In the genomic region with DNA sequence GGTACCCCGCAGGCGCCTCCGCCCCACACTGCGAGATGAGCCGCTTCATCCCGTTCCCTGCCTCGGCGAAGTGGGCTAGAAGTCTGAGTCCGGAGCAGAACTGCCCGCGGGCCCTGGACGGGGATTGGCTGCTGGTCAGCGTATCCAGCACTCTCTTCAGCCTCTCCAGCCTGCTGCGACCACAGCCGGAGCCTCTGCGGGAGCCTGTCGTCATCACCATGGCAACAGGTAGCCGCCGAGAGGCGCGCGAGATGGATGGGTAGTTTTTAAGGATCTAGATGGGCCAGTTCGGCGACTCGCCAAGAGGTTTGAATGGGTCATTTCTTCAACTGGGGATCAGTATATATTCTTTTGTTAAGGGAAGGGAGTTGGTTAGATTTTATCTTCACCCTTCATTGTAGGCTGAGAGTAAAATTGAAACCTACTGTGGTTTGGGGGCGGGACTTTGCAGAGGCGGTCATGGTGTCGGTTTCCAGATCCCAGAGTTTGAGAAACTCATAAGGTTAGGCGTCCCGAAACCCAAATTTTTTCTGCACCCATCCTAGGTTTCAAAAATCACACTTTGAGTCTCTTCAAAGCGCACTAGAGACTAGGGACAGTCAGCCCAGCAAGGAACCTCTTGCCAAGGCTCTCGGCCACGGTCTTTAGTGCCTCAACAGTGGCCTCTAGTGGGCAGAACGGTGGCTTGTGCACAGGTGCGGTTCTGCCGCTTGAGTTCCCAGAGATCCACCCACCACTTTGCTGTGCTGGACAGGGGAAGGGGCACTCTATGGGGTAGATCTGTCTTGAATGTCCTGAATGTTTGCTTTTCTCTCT, we compare ENCODE assay signal across 8 mouse cellular contexts. TPM values are rescaled to one million over a fixed set of nuclear protein-coding genes. Genes with fewer than 3 reads are reported as not detected.
A peak's percentile ranks its signal among the peaks of the same experiment; 100 is the strongest.
DNase-seq lines count a peak whose midpoint lies in the region; ATAC-seq and TF ChIP-seq lines count a peak whose summit lies in the region.

No protein-coding gene starts in this region.

- ATAC-seq in heart, embryonic 11.5 days (replicated peaks; ENCODE audit: insufficient number of reproducible peaks, low FRiP score, low TSS enrichment): no peak
- peak; percentile 55 for ATAC-seq in kidney, embryonic 15.5 days (replicated peaks; ENCODE audit: low FRiP score)
- ATAC-seq in liver, embryonic 16.5 days (ENCODE audit: low read depth): peak; percentile 25
- peak; percentile 22; the same call in 1 of the 2 replicates for ATAC-seq in neural tube, embryonic 12.5 days (ENCODE audit: low FRiP score, low read depth)

- peak overlapping the region; percentile 70 for H3K27ac ChIP-seq in bone marrow macrophage, adult 2 months (ENCODE audit: insufficient read depth, low read depth, low read length)
- H3K27ac ChIP-seq in embryonic fibroblast, embryonic 13.5 days (ENCODE audit: insufficient read depth, low read length): peak overlapping the region; percentile 24
- H3K27ac ChIP-seq in heart, embryonic 11.5 days (ENCODE audit: low read depth, low read length): peak overlapping the region; percentile 60
- peak overlapping the region; percentile 83 for H3K27ac ChIP-seq in kidney, embryonic 15.5 days
- H3K27ac ChIP-seq in liver, embryonic 16.5 days (ENCODE audit: low read length): peak overlapping the region; percentile 93
- H3K27ac ChIP-seq in neural tube, embryonic 12.5 days: 0 out of 2 replicates have a peak overlapping the region, but pooled peaks have one; percentile 27

- peaks cover 3% of the 10 kb centered on the region; the same call in 1 of the 2 replicates for H3K27me3 ChIP-seq in heart, embryonic 11.5 days (ENCODE audit: control insufficient read depth, insufficient read depth, low read length)
- no peaks in the 10 kb centered on the region for H3K27me3 ChIP-seq in kidney, embryonic 15.5 days
- no peaks in the 10 kb centered on the region for H3K27me3 ChIP-seq in liver, embryonic 16.5 days (ENCODE audit: control insufficient read depth, insufficient read depth, low read depth, low read length)
- H3K27me3 ChIP-seq in neural tube, embryonic 12.5 days (replicated peaks): no peaks in the 10 kb centered on the region

- peak overlapping the region; percentile 77 for H3K4me3 ChIP-seq in bone marrow macrophage, adult 2 months (ENCODE audit: insufficient read depth, low read length)
- H3K4me3 ChIP-seq in embryonic fibroblast, embryonic 13.5 days (ENCODE audit: insufficient read depth, low read length): peak overlapping the region; percentile 61
- H3K4me3 ChIP-seq in heart, embryonic 11.5 days (ENCODE audit: low read depth, low read length): peak overlapping the region; percentile 76
- peak overlapping the region; percentile 75 for H3K4me3 ChIP-seq in kidney, embryonic 15.5 days (replicated peaks)
- H3K4me3 ChIP-seq in liver, embryonic 16.5 days (ENCODE audit: low read depth, low read length): peak overlapping the region; percentile 86
- peak overlapping the region; percentile 49 for H3K4me3 ChIP-seq in neural tube, embryonic 12.5 days

- peak overlapping the region; percentile 77 for H3K9ac ChIP-seq in heart, embryonic 11.5 days (ENCODE audit: low read depth, low read length)
- peak overlapping the region; percentile 76 for H3K9ac ChIP-seq in kidney, embryonic 15.5 days
- peak overlapping the region; percentile 85 for H3K9ac ChIP-seq in liver, embryonic 16.5 days (ENCODE audit: low read depth, low read length)
- H3K9ac ChIP-seq in neural tube, embryonic 12.5 days: peak overlapping the region; percentile 67

- no peak for TF ChIP-seq POLR2A in bone marrow macrophage, adult 2 months (IDR thresholded peaks at IDR 0.05; ENCODE audit: borderline replicate concordance, low read depth, low read length)
- TF ChIP-seq POLR2A in embryonic fibroblast, embryonic 13.5 days (IDR thresholded peaks at IDR 0.05; ENCODE audit: low read depth, low read length): peak; percentile 77

- peaks cover 5% of the 10 kb centered on the region for H3K4me1 ChIP-seq in bone marrow macrophage, adult 2 months (ENCODE audit: control insufficient read depth, insufficient read depth, low read length)
- no peaks in the 10 kb centered on the region for H3K4me1 ChIP-seq in embryonic fibroblast, embryonic 13.5 days (ENCODE audit: control insufficient read depth, insufficient read depth, low read length)
- H3K4me1 ChIP-seq in heart, embryonic 11.5 days (ENCODE audit: control insufficient read depth, insufficient read depth, low read length): peaks cover 18% of the 10 kb centered on the region
- peaks cover 54% of the 10 kb centered on the region for H3K4me1 ChIP-seq in kidney, embryonic 15.5 days
- H3K4me1 ChIP-seq in liver, embryonic 16.5 days (ENCODE audit: control insufficient read depth, low read depth, low read length): peaks cover 31% of the 10 kb centered on the region
- H3K4me1 ChIP-seq in neural tube, embryonic 12.5 days: peaks cover 29% of the 10 kb centered on the region

- WGBS in heart, embryonic 11.5 days (ENCODE audit: insufficient replicate concordance): under 1% methylated on average over 36 of the region's 36 CpGs
- WGBS in kidney, embryonic 15.5 days: under 1% methylated on average over 36 of the region's 36 CpGs
- under 1% methylated on average over 36 of the region's 36 CpGs for WGBS in liver, embryonic 16.5 days (ENCODE audit: insufficient replicate concordance)
- WGBS in neural tube, embryonic 12.5 days: under 1% methylated on average over 36 of the region's 36 CpGs

- TF ChIP-seq CTCF in bone marrow macrophage, adult 2 months (IDR thresholded peaks at IDR 0.05; ENCODE audit: low read depth, low read length): peak; percentile 76; the same call in 1 of the 2 replicates
- peak; percentile 88 for TF ChIP-seq CTCF in embryonic fibroblast, embryonic 13.5 days (IDR thresholded peaks at IDR 0.05; ENCODE audit: borderline replicate concordance, insufficient read depth, low read length)

- H3K36me3 ChIP-seq in heart, embryonic 11.5 days (ENCODE audit: control insufficient read depth, insufficient read depth, low read length): no peaks in the 10 kb centered on the region
- peaks cover 11% of the 10 kb centered on the region for H3K36me3 ChIP-seq in kidney, embryonic 15.5 days
- peaks cover 16% of the 10 kb centered on the region for H3K36me3 ChIP-seq in liver, embryonic 16.5 days (ENCODE audit: control insufficient read depth, insufficient read depth)
- peaks cover 8% of the 10 kb centered on the region; the same call in 1 of the 2 replicates for H3K36me3 ChIP-seq in neural tube, embryonic 12.5 days

- H3K9me3 ChIP-seq in heart, embryonic 11.5 days (replicated peaks; ENCODE audit: control insufficient read depth, low read length): no peaks in the 10 kb centered on the region
- H3K9me3 ChIP-seq in kidney, embryonic 15.5 days (replicated peaks): no peaks in the 10 kb centered on the region
- H3K9me3 ChIP-seq in liver, embryonic 16.5 days (replicated peaks; ENCODE audit: control insufficient read depth, low read length): peaks cover 17% of the 10 kb centered on the region
- H3K9me3 ChIP-seq in neural tube, embryonic 12.5 days: no peaks in the 10 kb centered on the region

- peak overlapping the region; percentile 99 for H3K4me2 ChIP-seq in heart, embryonic 11.5 days
- H3K4me2 ChIP-seq in kidney, embryonic 15.5 days: peak overlapping the region; percentile 99
- H3K4me2 ChIP-seq in liver, embryonic 16.5 days (ENCODE audit: low read depth, low read length): peak overlapping the region; percentile 93
- peak overlapping the region; percentile 88 for H3K4me2 ChIP-seq in neural tube, embryonic 12.5 days (replicated peaks)

- DNase-seq in CD4-positive helper T cell, adult 2 months (ENCODE audit: low read depth, low spot score): peak; percentile 87
- peak; percentile 92 for DNase-seq in testis, postnatal 10 days (ENCODE audit: low spot score)

RNA-seq across cellular contexts. Expression of a gene that starts 4.8 kb away (rescaled TPM):
- polyA plus RNA-seq in bone marrow macrophage, adult 2 months (2012; ENCODE audit: insufficient read depth, insufficient read length, missing spikeins): 21.8 and 24.0 TPM in 2 replicates
- 20.3 and 22.2 TPM in 2 replicates for polyA plus RNA-seq in embryonic fibroblast, embryonic 13.5 days (2011; ENCODE audit: insufficient read length, low read depth, missing spikeins)
- 7.2 and 7.8 TPM in 2 replicates for polyA plus RNA-seq in heart, embryonic 11.5 days (2014; fragmentation: Nextera tagmentation; extraction: Ambion mirVana)
- 17.5 and 19.3 TPM in 2 replicates for polyA plus RNA-seq in kidney, embryonic 15.5 days (2015; fragmentation: Nextera tagmentation; extraction: Ambion mirVana)
- polyA plus RNA-seq in liver, embryonic 16.5 days (2015; fragmentation: Nextera tagmentation; extraction: Ambion mirVana): 7.8 and 9.1 TPM in 2 replicates
- 21.9 and 24.1 TPM in 2 replicates for polyA plus RNA-seq in neural tube, embryonic 12.5 days (2016; fragmentation: Nextera tagmentation; extraction: Ambion mirVana)

RNA-seq across cellular contexts. Expression of a gene that starts 4.8 kb away (rescaled TPM):
- 389 and 454 TPM in 2 replicates for polyA plus RNA-seq in bone marrow macrophage, adult 2 months (2012; ENCODE audit: insufficient read depth, insufficient read length, missing spikeins)
- 61.4 and 91.2 TPM in 2 replicates for polyA plus RNA-seq in embryonic fibroblast, embryonic 13.5 days (2011; ENCODE audit: insufficient read length, low read depth, missing spikeins)
- 22.0 and 23.4 TPM in 2 replicates for polyA plus RNA-seq in heart, embryonic 11.5 days (2014; fragmentation: Nextera tagmentation; extraction: Ambion mirVana)
- polyA plus RNA-seq in kidney, embryonic 15.5 days (2015; fragmentation: Nextera tagmentation; extraction: Ambion mirVana): 28.3 and 35.9 TPM in 2 replicates
- polyA plus RNA-seq in liver, embryonic 16.5 days (2015; fragmentation: Nextera tagmentation; extraction: Ambion mirVana): 31.0 and 34.6 TPM in 2 replicates
- 23.6 and 23.9 TPM in 2 replicates for polyA plus RNA-seq in neural tube, embryonic 12.5 days (2016; fragmentation: Nextera tagmentation; extraction: Ambion mirVana)

RNA-seq across cellular contexts. Expression of a gene that starts 8.9 kb away (rescaled TPM):
- polyA plus RNA-seq in bone marrow macrophage, adult 2 months (2012; ENCODE audit: insufficient read depth, insufficient read length, missing spikeins): 209 and 216 TPM in 2 replicates
- 36.1 and 45.1 TPM in 2 replicates for polyA plus RNA-seq in embryonic fibroblast, embryonic 13.5 days (2011; ENCODE audit: insufficient read length, low read depth, missing spikeins)
- polyA plus RNA-seq in heart, embryonic 11.5 days (2014; fragmentation: Nextera tagmentation; extraction: Ambion mirVana): 25.8 and 27.8 TPM in 2 replicates
- polyA plus RNA-seq in kidney, embryonic 15.5 days (2015; fragmentation: Nextera tagmentation; extraction: Ambion mirVana): 30.7 and 34.5 TPM in 2 replicates
- polyA plus RNA-seq in liver, embryonic 16.5 days (2015; fragmentation: Nextera tagmentation; extraction: Ambion mirVana): 7.8 and 9.0 TPM in 2 replicates
- polyA plus RNA-seq in neural tube, embryonic 12.5 days (2016; fragmentation: Nextera tagmentation; extraction: Ambion mirVana): 64.3 and 68.1 TPM in 2 replicates

RNA-seq across cellular contexts. Expression of a gene that starts 11.3 kb away (rescaled TPM):
- polyA plus RNA-seq in bone marrow macrophage, adult 2 months (2012; ENCODE audit: insufficient read depth, insufficient read length, missing spikeins): 58.1 and 69.3 TPM in 2 replicates
- polyA plus RNA-seq in embryonic fibroblast, embryonic 13.5 days (2011; ENCODE audit: insufficient read length, low read depth, missing spikeins): 23.3 and 26.6 TPM in 2 replicates
- 26.4 and 37.0 TPM in 2 replicates for polyA plus RNA-seq in heart, embryonic 11.5 days (2014; fragmentation: Nextera tagmentation; extraction: Ambion mirVana)
- polyA plus RNA-seq in kidney, embryonic 15.5 days (2015; fragmentation: Nextera tagmentation; extraction: Ambion mirVana): 47.6 and 60.0 TPM in 2 replicates
- 18.6 and 19.6 TPM in 2 replicates for polyA plus RNA-seq in liver, embryonic 16.5 days (2015; fragmentation: Nextera tagmentation; extraction: Ambion mirVana)
- polyA plus RNA-seq in neural tube, embryonic 12.5 days (2016; fragmentation: Nextera tagmentation; extraction: Ambion mirVana): 60.3 and 62.1 TPM in 2 replicates

RNA-seq across cellular contexts. Expression of a gene that starts 15.6 kb away (rescaled TPM):
- polyA plus RNA-seq in bone marrow macrophage, adult 2 months (2012; ENCODE audit: insufficient read depth, insufficient read length, missing spikeins): 3.5 and 6.4 TPM in 2 replicates
- not detected in 2 replicates for polyA plus RNA-seq in embryonic fibroblast, embryonic 13.5 days (2011; ENCODE audit: insufficient read length, low read depth, missing spikeins)
- polyA plus RNA-seq in heart, embryonic 11.5 days (2014; fragmentation: Nextera tagmentation; extraction: Ambion mirVana): not detected in 2 replicates
- polyA plus RNA-seq in kidney, embryonic 15.5 days (2015; fragmentation: Nextera tagmentation; extraction: Ambion mirVana): 0.19 TPM in 1 of 2 replicates, not detected in the other
- polyA plus RNA-seq in liver, embryonic 16.5 days (2015; fragmentation: Nextera tagmentation; extraction: Ambion mirVana): 0.21 and 0.54 TPM in 2 replicates
- polyA plus RNA-seq in neural tube, embryonic 12.5 days (2016; fragmentation: Nextera tagmentation; extraction: Ambion mirVana): not detected in 2 replicates

Comparison
In these comparisons a context has a peak if more than half of its experiments do, and no peak if none do; other contexts are left out.
1. H3K27ac ChIP-seq: peak in every context shown above with its lines; median percentile 93 in liver, embryonic 16.5 days; 83 in kidney, embryonic 15.5 days; 70 in bone marrow macrophage, adult 2 months; 60 in heart, embryonic 11.5 days; 27 in neural tube, embryonic 12.5 days; 24 in embryonic fibroblast, embryonic 13.5 days.